Mouse (Mus musculus) cerebellum, postnatal 4 days (tissue): ENCODE measurements around the gene Gtf2f1.

Experiments used
- DNase-seq, 2 experiments: peaks; one replicate each; pipeline ENCODE4 v3.0.0; 2022; ENCODE audit warnings: low spot score in 2 of 2, mixed read lengths in 1 of 2

Gene Gtf2f1

DNA sequence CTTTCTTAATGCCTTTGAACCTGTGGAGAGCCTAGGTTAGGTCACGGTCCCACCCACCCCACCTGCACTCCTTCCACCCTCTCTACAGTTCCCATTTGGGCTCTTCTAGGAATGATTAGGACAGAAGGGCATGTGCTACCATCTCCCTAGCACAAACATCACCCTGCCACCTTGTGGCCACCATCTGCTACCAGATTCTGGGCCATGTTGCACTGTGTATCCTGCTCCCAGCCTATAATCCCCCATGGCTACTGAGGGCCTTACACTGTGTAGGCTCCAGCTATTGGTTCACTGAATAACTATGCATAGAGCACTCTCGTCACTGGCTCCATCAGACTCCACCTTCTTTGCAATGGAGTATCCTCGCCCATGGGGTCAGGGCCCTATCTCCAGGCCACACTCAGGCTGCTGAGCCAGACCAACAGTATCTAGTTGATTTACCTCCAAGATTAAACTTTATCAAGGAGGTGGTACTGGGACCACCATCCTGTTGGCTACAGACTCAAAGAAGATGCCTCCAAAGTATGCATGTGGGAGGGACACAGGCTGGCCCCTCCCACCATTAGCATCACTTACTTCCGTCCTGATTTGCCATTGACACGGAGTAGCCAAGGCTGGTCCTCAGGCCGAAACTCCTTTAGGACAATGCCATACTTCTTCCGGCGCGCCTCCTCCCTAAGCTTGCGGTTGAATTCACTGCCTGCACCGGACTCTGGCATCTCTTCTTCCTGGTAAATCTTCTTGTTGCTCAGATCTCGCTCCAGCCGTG lies 3.8 kb downstream of the Gtf2f1 start:
- DNase-seq: no peak

DNA sequence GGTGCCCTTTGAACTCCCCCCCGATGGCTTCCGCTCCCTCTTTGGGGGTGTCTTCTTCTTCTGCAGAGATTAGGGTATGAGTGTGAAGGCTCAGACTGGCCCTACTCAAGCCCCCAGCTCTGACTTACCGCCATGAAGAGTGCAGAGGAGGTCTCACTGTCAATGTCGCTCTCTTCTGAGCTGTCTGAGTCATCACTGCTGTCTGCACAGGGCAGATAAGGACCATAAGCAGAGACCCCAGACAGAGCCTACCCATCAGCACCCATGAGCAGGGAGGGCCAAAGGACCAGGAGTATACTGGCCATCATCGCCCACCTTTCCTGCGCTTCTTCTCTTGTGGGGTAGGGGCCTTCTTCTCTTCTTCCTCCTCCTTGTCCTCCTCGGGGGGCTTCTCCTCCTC lies 7.1 kb downstream of the Gtf2f1 start:
- no peak for DNase-seq

- no peak for DNase-seq
Measured at GRCm38 (mm10) chr17:57001228-57001627, 9.9 kb downstream of the Gtf2f1 start.

DNA sequence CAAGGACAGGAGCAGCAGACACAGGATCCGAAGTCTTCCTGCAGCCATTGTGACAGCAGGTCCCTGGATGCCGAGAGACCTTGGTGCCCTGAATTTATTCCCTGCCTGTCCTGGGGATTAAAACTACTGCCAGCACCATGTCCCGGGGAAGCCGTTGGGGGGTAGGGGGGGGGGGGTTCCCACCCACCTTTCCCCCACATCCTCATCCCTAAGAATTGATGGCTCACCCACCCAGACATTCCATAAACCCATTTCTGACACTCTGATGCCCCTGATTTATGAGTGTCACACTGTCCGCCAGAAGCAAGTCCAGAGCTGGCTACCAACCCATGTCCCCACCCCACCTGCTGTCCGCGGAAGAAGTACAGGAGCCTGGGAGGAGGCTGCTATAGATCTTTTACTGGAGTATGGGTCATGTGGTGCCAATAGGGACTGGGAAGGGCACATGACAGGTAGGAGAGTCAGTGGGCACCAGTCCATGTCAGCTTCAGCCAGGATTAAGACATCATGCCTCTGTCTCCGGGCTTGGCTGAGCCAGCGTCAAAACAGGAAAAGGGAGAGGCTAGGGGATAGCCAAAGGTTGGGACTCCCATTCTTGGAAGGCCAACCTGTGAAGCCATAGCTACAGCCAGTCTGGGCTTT lies 11.0 kb downstream of the Gtf2f1 start, which contains the start of gene Pspn:
TSS of gene Pspn (minus strand) at position 51 of the 642 bp plus-strand sequence.
- no peak for DNase-seq

GRCm38 (mm10) chr17:56999414-56999813 lies 11.7 kb downstream of the Gtf2f1 start:
- no peak for DNase-seq

- peak; percentile 74 to 86 for DNase-seq
Measured at GRCm38 (mm10) chr17:56997029-56997667, 13.9 kb downstream of the Gtf2f1 start, which contains the start of gene Alkbh7. TSS of gene Alkbh7 (plus strand) at chr17:56997339.

DNA sequence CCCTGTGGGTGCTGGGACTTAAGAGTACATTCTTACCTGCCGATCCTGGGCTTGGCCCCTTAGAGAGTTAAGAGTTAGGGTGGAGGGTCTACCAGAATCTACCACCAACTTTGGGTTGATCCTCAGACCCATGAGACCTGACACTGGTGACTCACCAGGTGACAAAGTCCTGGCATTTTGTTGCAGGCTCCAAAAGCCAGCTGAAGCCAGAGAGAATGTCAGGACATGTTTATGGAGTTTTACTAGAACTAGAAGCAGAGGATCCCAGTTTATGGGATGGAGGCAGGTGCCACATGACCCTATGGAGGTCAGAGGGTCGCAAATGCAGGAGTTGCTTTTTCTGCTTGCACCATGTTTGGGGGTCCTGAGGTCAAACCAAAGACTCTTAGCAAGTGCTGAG lies 14.6 kb downstream of the Gtf2f1 start:
- DNase-seq: no peak

- no peak for DNase-seq
Measured at GRCm38 (mm10) chr17:56995046-56995445, 16.0 kb downstream of the Gtf2f1 start.

DNA sequence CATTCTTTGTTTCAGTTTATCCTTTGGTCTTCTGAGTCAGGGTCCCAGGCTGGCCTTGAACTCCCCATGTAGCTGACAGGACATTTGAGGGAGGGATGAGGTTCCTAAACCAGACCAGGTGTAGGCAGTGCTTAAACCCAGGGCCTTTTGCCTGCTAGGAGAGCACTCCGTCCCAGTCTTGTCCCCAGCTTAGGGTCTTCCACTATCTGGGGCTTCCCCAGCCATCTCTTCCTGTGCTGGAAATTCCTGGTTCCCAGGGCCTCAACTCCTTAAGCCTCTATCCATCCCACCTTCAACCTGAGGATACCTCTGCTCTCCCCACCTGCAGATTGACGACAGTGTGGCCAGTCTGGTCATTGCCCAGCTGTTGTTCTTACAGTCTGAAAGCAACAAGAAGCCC lies 20.1 kb downstream of the Gtf2f1 start:
- DNase-seq: peak in 1 of 2 experiments; percentile 19

DNA sequence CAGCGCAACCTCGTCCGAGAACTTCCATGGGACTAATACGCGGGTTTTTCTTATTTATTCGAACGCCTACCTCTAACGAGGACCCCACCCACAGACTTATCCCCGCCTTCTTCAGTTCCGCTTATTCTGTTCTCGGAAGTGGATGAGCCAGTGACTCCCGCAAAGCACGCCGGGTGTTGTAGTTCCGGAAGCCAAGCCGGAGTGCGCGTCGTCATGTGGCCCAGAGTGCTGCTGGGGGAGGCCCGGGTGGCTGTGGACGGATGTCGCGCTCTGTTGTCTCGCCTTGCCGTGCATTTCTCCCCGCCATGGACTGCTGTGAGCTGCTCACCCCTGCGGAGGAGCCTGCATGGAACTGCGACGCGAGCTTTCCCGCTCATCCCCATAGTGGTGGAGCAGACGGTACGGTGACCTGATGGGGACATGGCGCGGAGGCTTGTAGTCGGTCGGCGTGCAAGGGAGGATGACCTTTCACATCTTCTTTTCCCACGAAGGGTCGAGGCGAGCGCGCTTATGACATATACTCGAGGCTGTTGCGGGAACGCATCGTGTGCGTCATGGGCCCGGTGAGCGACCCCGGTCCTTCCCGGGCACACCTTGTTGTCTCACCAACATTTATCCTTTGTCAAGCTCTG lies 20.9 kb downstream of the Gtf2f1 start, which contains the start of gene Clpp:
TSS of gene Clpp (plus strand) at position 191 of the 632 bp plus-strand sequence.
- peak; percentile 79 to 87 for DNase-seq

GRCm38 (mm10) chr17:56989467-56990114 lies 21.5 kb downstream of the Gtf2f1 start:
- DNase-seq: no peak

DNA sequence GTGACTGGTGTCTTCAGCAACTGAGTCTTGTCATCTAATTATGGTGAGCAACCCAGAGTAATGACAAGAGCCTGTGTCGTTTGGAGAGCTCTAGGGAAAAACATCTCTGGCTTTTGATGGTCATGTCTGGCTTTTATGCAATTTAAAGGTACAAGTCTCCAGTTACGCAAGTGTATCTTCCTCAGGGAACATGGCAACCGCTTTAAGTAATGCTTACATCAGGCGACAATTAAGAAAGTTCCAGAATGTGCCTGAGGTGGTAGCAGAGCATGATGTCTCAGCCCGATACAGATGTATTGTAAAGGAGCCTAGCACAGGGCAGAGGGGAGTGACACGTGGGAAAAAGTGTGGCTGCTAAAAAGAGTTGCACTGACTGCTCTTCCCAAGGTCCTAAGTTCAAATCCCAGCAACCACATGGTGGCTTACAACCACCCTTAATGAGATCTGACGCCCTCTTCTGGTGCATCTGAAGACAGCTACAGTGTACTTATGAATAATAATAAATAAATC lies 22.1 kb downstream of the Gtf2f1 start:
- peak in 1 of 2 experiments; percentile 10 for DNase-seq

- no peak for DNase-seq
Measured at GRCm38 (mm10) chr17:56988441-56988840, 22.6 kb downstream of the Gtf2f1 start.

DNA sequence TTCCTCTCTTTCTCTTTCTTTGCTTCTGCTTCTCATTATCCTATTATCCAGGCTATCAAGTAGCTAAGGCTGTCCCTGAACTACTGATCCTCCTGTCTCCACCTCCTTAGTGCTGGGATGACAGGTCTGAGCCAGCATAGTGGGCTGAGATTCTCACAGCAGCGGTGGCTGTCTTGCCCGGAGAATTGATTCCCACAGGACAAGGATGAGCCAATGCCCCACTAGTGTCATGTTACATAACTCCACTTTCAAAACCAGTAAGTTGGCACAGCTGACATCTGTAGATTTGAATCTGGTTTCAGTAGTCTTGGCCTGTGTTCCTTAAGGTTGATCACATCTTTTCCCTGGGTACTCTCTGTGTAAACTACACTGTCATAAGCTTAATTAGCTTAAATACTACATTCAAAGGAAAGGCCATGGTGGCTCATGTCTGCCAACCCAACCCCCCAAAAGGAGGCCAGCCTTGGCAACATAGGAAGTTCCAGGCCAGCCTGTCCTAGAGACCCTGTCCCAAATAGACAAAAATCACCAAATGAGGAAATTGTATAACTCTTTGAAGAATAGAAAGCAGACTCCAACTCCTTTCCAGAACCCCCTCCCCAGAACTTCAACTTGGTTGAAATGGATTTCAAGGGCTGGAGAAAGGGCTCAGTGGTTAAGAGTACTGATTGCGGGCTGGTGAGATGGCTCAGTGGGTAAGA lies 24.8 kb downstream of the Gtf2f1 start:
- no peak for DNase-seq

GRCm38 (mm10) chr17:56985656-56986055 lies 25.4 kb downstream of the Gtf2f1 start:
- no peak for DNase-seq

DNA sequence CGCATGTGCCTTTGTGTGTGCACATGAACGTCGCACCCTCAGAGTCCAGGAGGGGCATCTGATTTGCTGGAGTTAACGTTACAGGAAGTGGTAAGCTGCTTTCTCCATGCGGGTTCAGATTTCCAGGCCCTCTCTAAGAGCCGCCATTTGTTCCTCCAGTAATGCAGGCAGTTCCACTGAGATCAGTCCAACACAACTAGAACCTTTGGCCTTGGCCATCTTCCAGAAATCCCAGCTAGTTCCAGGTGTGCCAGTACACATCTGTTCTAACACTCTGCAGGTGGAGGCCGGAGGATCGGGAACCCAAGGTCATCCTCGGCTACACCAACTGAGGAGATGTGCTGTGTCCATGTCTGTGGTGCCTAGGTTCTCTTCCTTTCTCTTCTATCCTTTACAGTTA lies 26.2 kb downstream of the Gtf2f1 start:
- DNase-seq: no peak

GRCm38 (mm10) chr17:56982013-56982412 lies 29.1 kb downstream of the Gtf2f1 start, which contains the start of gene Acer1:
TSS of gene Acer1 (minus strand) at chr17:56982126.
- no peak for DNase-seq

DNA sequence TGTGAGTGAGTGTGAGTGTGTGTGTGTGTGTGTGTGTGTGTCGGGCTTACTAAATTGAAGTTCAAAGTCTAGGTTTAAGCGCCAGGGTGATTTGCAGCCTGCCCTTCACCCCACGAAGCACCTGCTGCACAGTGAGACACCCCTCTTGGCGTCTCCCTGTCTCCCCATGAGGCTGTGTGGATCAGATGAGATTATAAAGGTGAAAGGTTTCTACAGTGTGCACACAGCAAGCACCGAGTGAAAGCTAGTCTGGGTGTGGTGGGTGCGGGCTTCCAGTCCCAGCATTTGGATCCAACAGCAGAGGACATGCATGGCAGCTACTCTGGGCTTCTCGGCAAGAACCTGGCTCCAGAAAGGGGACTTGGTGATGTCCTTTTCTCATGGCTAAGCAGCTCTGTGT lies 30.0 kb downstream of the Gtf2f1 start:
- DNase-seq: no peak

- no peak for DNase-seq
Measured at GRCm38 (mm10) chr17:56979524-56979923, 31.6 kb downstream of the Gtf2f1 start.

GRCm38 (mm10) chr17:56976531-56977390 lies 34.3 kb downstream of the Gtf2f1 start:
- no peak for DNase-seq
